Mouse (Mus musculus) bone marrow macrophage, adult 2 months (primary cell): ENCODE measurements around the gene Ahnak. TPM values are rescaled to one million over a fixed set of nuclear protein-coding genes. Genes with fewer than 3 reads are reported as not detected.
"Not testable (repeated sequence)": the region's sequence is repeated elsewhere in the genome, so short reads cannot be mapped to it uniquely, and the experiment has no call there.

Source experiments
- H3K27ac ChIP-seq: 2 replicates; pipeline ENCODE4 v1.5.1; 2012; ENCODE audit warnings: low read depth, low read length; ENCODE audit not compliant: insufficient read depth
- H3K4me1 ChIP-seq: 2 replicates; pipeline ENCODE4 v1.6.1; 2012; ENCODE audit warnings: low read length; ENCODE audit not compliant: control insufficient read depth, insufficient read depth
- H3K4me3 ChIP-seq: 2 replicates; pipeline ENCODE4 v1.5.1; 2012; ENCODE audit warnings: mild to moderate bottlenecking, low read length, moderate library complexity; ENCODE audit not compliant: insufficient read depth
- CTCF ChIP-seq: IDR thresholded peaks from 2 replicates; pipeline ENCODE4 v1.5.1; 2012; ENCODE audit warnings: low read depth, mild to moderate bottlenecking, low read length, moderate library complexity
- POLR2A ChIP-seq: IDR thresholded peaks from 2 replicates; pipeline ENCODE4 v1.6.1; 2012; ENCODE audit warnings: mild to moderate bottlenecking, low read depth, low read length, borderline replicate concordance
- polyA plus RNA-seq: library from polyadenylated mRNA; stranded (reverse); fragments of >200 nt; gene quantifications from 2 replicates; pipeline ENCODE4 v1.2.4, GENCODE M21; 2012; ENCODE audit not compliant: missing spikeins, insufficient read depth, insufficient read length

Ahnak gene
- polyA plus RNA-seq, 1 experiment, result 513 TPM

GRCm38 (mm10) chr19:9075558-9075957 is 86.5 kb downstream of the Ahnak start:
- Histone ChIP-seq H3K27ac (peak overlapping the region; percentile 93), H3K4me1 (peaks cover 64% of the 10 kb centered on the region), H3K4me3 (no peak overlapping the region)
- TF ChIP-seq POLR2A, result no peak

- Histone ChIP-seq H3K4me1 (peaks cover 61% of the 10 kb centered on the region), H3K4me3 (no peak overlapping the region), H3K27ac (peak overlapping the region; percentile 93)
- TF ChIP-seq CTCF (no peak), POLR2A (no peak)
Measured at GRCm38 (mm10) chr19:9076035-9076434, 87.0 kb downstream of the Ahnak start.

- Histone ChIP-seq H3K27ac (peak overlapping the region; percentile 93), H3K4me1 (peaks cover 63% of the 10 kb centered on the region), H3K4me3 (no peak overlapping the region)
- no peak for TF ChIP-seq POLR2A
- no peak for TF ChIP-seq CTCF
Measured at GRCm38 (mm10) chr19:9076982-9077660, 88.0 kb downstream of the Ahnak start.

GRCm38 (mm10) chr19:9079916-9080315 is 90.8 kb downstream of the Ahnak start:
- no peak for TF ChIP-seq POLR2A
- TF ChIP-seq CTCF, result no peak
- H3K4me1 ChIP-seq, result peaks cover 47% of the 10 kb centered on the region
- H3K27ac ChIP-seq, result no peak overlapping the region
- H3K4me3 ChIP-seq, result no peak overlapping the region

GRCm38 (mm10) chr19:9081311-9082190 is 92.5 kb downstream of the Ahnak start:
- Histone ChIP-seq H3K4me3 (no peak overlapping the region), H3K27ac (no peak overlapping the region), H3K4me1 (peaks cover 31% of the 10 kb centered on the region)
- TF ChIP-seq POLR2A (no peak), CTCF (no peak)

- Histone ChIP-seq H3K4me1 (peaks cover 22% of the 10 kb centered on the region), H3K27ac (peak overlapping the region; percentile 28; the same call in 1 of the 2 replicates), H3K4me3 (no peak overlapping the region; the same call in 1 of the 2 replicates)
- TF ChIP-seq CTCF, result peak; percentile 87
- no peak for TF ChIP-seq POLR2A
Measured at GRCm38 (mm10) chr19:9082191-9083009, 93.3 kb downstream of the Ahnak start.

- TF ChIP-seq CTCF (no peak), POLR2A (no peak)
- H3K27ac ChIP-seq, result 0 out of 2 replicates have a peak overlapping the region, but pooled peaks have one; percentile 28
- peaks cover 20% of the 10 kb centered on the region for H3K4me1 ChIP-seq
- no peak overlapping the region; the same call in 1 of the 2 replicates for H3K4me3 ChIP-seq
Measured at GRCm38 (mm10) chr19:9083010-9083355, 93.9 kb downstream of the Ahnak start.

- peaks cover 20% of the 10 kb centered on the region for H3K4me1 ChIP-seq
- H3K27ac ChIP-seq, H3K4me3 ChIP-seq: not testable (repeated sequence)
Measured at GRCm38 (mm10) chr19:9083892-9084291, 94.8 kb downstream of the Ahnak start.

- peaks cover 9% of the 10 kb centered on the region for H3K4me1 ChIP-seq
- no peak within 1 kb of the TSS for H3K4me3 ChIP-seq
- TF ChIP-seq CTCF, result no peak
- no peak for TF ChIP-seq POLR2A
- no peak within 1 kb of the TSS for H3K27ac ChIP-seq
Measured at GRCm38 (mm10) chr19:9087821-9088220, 98.7 kb downstream of the Ahnak start, which contains the start of gene Scgb1a1. Gene Scgb1a1 (minus strand): TSS chr19:9087958.

GRCm38 (mm10) chr19:9090191-9090590 is 101.1 kb downstream of the Ahnak start:
- peaks cover 5% of the 10 kb centered on the region for H3K4me1 ChIP-seq
- H3K4me3 ChIP-seq, result no peak overlapping the region
- TF ChIP-seq CTCF, result no peak
- no peak for TF ChIP-seq POLR2A
- no peak overlapping the region for H3K27ac ChIP-seq
